Mouse (Mus musculus): Measurements from ENCODE around the gene Ifitm10.
A peak's percentile ranks its signal among the peaks of the same experiment; 100 is the strongest.

The Ifitm10 gene

DNA sequence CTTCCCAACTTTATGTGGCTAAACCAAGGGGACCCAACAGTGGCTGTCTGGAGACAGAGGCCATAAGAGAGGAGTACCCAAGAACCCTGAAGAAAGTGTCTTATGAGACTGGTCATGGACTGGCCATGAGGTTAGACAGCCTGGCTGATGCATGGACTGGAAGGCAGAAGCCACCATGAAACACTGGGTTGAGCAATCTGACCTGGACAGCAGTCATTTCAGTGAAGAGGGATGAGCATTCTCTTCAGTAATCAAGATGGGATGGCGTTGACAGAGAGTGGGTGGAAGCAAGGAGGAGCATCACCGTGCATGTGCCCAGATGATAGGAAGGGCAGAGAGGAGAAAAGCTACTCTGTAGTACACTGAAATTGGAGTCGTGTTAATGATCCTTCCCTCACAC is 17.6 kb upstream of the Ifitm10 start:
- DNase-seq (ENCODE audit: low spot score) = no peak

DNA sequence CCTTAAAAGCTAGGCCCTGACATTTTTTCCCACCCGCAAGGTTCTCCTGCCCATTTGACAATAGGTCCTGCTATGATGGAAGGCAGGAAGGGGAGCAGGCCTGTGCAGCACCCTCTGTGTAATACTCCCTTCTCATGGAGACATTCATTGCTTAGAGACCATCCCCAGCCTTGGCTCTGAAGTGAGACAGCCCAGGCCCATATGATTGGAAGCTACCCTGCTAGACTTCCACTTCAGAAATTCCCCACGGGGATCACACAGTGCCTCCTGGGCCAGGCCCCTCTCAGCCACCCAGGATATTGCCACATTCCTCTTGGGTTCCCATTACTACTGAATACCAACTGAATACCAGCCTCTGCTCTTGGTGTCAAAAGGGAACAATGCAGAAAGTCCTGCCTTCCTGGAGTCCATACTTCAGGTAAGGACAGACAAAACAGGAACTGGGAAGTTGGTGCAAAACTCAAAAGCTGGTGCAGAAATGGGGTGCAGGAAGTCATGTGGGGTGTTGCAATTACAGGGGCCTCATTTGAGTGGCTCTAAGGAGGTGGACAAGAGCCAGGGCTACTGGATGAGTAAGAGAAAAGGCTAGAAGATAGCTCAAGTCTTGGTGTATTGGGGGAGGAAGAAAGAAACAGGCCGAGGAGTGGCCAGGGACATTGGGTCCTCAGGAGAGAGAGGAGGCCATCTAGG is 16.6 kb upstream of the Ifitm10 start:
- DNase-seq (ENCODE audit: low spot score) = no peak

DNA sequence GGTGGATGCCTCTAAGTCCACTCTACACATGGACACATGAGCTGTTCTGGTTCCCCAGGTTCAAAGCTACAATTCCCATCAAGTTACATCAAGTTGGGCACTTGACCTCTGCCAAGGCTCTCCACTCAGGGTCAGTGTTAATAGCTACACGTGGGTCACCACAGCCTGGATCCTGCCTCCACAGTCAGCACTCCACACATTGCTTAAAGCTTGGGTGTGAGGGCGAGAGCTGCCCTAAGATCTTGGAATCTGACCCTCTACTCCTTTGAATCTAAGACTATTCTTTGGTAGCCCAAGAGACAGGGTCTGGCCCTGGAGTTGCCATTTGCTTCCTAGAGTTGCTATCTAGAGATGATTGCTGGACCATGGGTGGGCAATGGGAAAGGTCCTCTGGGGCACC is 15.2 kb upstream of the Ifitm10 start:
- DNase-seq (ENCODE audit: low spot score) = no peak

DNA sequence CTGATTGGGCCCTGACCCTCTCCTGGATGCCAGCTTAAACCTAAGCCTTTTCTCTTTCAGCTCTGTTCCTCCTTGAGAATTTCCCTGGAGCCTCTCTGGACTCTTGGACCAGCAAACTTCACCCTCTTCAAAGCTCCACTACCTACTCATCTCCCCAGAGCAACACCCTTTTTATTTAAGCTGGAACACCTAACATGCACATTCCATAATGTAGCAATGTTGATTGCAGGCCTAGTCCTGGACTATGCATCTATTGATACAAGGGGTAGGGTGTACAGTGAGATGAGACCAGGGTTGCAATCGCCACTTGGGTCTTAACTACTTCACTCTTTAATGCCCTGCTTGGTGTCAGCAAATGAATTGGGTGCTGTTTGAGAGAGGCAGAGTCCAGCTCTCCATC is 14.6 kb upstream of the Ifitm10 start:
- no peak for DNase-seq (ENCODE audit: low spot score)

DNA sequence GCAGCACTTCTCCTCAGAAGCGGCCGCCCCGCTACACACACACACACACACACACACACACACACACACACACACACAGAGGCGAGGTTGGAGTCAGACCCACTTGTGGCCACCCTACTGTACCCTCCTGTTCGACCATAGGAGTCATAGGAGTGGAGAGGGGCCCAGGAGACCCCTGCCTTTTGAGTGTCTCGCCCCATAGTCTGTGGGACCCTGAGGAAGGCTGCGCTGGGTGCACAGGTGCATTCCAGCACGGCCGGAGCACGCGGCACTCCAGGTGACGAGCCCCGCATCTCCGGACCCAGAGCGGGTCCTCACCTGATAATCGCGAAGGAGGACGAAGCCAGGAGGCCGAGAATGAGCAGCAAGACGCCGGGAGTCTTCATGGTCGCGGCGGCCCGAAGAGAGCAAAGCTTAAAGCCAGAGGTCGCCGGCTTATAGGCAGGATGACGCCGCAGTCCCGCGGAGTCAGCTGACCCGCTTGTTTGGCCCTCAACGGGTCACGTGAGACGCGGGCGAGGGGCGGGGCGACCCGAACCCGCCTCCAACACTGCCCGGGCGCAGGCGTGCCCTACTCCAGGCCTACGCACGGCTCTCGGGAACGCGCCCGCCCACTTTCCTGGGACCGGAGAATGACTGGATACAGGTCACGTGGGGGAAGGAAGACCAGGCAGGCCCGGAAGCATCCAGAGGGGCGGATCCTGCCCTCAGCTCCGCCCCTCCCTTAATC is 14.0 kb upstream of the Ifitm10 start, which contains the start of gene Ctsd:
Ctsd (minus strand) TSS at position 620 of the 730 bp plus-strand sequence.
- DNase-seq (ENCODE audit: low spot score) = peak; percentile 96

DNA sequence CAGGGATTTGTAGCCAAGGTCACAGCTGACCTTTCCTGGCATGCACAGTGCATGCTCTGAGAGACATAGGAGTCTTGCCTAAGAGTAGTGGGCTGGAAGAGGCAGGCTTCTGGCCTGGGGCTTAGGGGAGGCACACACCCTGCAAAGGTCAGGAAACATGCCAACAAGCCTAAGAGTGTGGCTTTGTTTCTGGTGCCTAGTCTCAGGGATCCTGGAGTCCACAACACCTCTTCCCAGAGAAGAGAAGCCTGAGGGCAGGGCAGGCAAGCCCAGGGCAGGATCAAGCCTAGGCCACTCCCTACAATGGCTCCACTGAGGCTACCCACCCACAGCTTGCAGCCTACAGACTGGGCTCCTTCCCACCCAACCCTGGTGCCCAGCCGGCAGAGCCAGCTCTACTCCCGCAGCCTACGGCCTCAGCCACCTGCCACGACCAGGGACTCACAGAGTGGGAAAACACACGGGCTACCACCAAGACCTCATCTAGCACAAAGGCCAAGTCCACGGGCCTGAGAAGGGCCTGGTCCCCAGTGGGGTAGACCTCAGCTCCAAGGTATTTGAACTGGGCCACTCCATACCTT is 13.2 kb upstream of the Ifitm10 start:
- DNase-seq (ENCODE audit: low spot score) = peak; percentile 44

DNA sequence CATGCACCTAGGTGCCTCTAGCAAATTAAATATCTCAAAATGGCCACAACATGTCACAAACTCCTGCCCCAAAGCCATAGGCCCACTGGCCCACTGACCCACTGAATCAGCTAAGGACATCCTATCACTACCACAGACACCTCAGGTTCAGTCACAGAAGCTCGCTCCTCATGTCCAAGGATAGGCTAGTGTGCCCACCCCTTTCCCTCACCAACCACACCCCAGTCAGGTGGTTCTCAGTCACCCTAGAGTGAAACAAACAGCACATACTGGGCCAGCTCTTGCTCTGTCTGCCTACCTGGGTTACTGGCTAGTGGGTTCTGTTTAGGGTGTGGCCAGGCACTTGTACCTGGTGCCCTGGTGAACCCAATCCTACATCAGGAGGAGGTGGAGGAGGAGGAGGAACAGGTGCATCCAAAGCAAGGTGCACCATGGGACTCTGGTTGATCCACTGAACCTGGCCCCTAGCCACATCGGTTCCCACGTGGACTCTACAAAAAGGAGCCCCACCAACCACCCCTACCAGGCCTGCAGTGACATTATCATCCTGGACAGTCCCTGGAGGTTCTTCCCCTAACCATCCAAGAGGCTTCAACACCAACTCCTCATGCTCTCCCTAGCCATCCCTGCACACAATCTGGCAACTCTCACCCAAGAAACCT is 12.3 kb upstream of the Ifitm10 start:
- no peak for DNase-seq (ENCODE audit: low spot score)

DNA sequence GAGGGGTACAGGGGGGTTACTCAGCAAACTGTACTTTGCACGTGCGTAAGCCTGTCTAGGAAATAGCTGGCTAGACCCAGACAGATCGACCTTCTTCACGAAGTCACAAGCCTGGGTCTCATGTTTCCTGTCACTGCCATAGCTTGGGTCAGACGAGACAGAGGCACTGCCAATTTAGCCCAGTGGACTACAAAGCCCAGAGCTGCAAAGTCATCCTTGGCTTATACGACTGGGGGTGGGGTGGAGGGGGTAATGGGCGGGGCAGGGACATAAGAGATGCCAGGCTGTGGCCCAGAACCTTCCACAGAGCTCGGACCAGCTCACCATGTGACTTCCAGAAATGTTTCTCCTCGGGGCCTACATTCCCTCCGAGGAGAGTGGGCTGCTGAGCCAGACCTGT is 10.8 kb upstream of the Ifitm10 start:
- DNase-seq (ENCODE audit: low spot score) = no peak

DNA sequence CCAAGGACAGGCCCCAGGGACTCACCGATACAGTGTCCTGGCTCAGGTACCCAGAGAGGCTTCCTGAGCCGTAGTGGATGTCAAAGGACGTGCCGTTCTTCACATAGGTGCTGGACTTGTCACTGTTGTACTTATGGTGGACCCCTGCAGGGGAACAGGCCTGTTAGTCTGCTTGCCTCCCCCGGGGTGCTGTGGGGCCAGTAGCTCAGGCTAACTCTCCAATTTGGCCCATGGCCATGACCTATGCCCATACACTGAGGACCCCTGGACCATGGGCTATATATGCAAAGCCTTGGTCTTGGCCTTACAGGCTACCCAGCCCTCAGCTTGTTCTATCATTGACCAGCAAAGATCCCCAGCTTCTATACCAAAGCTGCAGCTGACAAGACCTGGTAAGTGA is 9.0 kb upstream of the Ifitm10 start, which contains the start of gene Gm49369:
Gm49369 (minus strand) TSS at position 101 of the 400 bp plus-strand sequence.
- DNase-seq (ENCODE audit: low spot score) = no peak

DNA sequence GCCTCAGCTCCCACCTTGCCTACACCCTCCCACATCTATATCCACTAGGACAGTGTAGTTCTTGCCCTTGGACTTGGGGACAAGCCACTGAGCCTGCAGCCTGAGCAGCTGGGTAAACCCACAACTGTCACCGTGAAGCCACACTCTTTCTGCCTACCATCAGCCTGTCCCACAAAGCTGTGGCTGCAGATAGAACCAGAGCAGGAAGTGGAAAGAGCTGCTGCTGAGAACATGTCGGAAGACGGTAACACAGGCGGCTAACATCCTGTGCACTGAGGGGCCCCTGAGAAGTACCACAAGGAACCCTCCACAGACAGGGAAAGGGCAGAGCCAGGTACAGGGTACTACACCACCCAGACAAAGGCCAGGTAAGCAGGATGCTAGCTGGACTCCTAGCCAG is 7.6 kb upstream of the Ifitm10 start:
- no peak for DNase-seq (ENCODE audit: low spot score)

DNA sequence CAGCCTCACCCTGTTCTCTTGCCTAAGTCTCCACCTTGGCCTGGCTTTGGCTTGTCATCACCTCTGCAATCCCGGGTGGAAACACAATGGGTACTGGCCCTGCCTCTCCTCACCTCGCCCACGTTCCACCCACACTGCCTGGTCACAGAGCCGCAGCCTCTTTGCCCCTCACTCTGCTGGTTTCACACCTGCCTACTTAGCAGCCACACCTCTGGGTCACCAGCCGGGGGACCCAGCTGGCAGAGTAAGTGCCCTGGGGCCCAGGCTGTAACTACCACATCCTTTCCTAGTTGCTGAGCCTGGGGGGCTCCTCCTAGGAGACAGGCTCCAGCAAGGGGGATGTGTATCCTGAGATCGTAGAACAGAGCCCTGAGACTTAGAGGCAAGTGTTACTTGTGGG is 5.6 kb upstream of the Ifitm10 start:
- no peak for DNase-seq (ENCODE audit: low spot score)

DNA sequence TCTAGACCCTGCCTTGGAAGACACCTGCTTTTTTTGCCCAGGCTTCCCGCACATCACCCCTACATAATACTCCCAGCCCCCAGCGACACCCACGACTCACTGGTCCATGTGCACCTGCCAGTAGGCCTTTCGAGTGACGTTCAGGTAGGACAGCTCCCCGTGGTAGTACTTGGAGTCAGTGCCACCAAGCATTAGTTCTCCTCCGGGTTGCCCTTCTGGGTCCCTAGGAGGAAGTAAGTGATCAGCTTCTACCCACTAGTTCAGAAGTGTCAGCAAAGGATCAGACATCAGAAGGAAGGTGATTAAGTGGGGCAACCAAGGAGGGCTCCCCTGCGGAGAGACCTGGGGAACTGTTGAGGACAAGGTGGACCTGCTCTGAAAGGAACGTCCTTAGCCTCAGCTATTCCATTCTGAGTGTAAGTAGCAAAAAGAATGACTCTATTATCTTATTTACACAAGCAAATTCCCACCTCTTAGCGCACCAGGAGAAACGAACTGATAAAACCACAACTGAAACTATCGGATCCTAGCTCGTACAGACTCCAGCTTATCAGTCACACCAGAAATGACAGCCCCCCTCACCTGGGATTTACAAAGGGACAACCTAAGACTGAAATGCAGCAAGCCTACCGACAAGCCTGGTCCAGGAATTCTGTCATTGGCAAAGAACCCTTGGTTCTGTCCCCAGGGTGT is 3.8 kb upstream of the Ifitm10 start:
- no peak for DNase-seq (ENCODE audit: low spot score)

DNA sequence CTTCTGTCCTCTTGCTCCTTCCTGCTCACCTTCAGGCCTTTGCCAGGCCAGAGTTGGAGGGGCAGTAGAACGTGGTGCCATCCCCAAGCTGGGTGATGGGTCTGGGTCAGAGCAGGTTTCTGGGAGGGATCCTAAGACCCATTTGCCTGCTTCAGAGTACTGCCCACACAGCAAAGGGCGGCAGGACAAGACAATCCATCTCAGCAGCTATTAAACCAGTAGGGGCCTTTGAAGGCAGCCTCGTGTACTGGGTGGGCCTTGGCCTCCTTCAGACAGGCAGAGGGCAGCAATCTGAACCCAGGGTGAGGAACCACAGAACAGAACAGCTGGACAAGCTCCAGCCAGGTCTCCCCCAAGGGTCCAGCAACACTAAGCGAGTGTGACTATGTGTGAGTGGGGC is 2.5 kb upstream of the Ifitm10 start:
- no peak for DNase-seq (ENCODE audit: low spot score)

DNA sequence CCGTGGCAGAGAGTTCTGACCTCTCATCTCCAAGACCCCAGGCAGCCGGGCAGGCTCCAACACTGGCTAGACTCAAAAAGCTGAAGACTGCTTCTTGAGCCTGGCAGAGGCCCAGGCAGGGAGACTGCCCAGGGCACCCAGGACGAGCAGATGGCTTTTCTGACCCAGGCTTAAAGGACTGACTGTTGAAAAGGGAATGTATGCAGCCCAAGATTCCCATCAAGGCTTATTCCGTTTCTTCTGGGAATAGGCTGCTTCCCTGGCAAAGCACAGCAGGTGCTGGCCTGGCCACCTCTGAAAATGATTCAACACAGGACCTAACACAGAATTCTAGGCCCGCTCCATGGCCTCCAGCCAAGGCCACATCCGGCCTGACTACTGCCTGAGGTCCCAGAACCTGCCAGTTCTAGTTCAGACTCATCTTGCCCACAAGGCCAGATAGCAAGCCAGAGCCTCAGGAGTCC is 1.7 kb upstream of the Ifitm10 start:
- peak; percentile 51 for DNase-seq (ENCODE audit: low spot score)

DNA sequence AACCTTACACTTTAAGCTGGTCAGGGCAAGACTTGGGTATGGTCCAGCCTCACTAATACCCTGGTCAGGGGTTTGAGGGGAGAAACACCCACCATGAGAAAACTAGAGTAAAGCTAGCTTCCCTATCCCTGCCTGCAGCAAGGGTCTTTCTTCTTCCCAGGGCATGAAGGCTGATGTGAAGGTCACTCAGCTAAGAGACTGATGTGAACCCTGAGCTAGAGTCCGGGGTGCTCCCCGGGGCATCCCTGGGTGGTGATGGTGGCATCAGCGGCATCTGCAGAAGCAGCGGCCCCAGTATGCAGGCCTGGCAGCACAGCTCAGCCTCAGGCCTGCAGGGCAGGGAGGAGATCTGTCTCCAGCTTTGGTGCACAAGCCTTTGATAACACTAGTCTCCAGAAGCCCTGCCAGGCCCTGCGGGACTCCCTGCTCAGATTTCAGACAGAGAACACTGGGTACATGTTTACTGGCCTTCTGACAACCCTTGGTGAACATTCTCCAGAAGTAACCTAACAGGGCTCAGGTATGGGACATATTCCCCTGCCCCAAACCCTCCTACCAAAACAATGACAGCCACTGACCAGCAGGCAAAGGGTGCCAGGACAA is 961 bp upstream of the Ifitm10 start:
- DNase-seq (ENCODE audit: low spot score) = no peak

DNA sequence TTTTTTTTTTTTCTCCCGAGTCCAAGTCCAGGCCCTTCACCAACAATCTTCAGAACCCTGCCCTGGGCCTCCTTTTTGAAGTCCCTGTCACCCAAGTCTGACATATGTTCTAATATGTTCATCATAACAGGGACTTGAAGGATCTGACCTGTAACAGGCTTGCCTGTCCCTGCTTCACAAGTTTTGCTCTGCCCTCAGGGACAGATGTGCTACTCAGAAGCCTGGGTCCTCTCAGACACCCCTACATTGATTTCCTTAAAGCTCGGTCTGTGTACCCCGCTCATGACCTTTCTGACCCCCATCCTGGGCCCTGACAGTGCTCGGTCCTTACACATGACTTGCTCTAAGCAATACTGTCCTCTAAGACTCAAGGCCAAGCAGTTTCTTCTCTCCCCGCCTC is 514 bp downstream of the Ifitm10 start:
- DNase-seq (ENCODE audit: low spot score) = no peak

DNA sequence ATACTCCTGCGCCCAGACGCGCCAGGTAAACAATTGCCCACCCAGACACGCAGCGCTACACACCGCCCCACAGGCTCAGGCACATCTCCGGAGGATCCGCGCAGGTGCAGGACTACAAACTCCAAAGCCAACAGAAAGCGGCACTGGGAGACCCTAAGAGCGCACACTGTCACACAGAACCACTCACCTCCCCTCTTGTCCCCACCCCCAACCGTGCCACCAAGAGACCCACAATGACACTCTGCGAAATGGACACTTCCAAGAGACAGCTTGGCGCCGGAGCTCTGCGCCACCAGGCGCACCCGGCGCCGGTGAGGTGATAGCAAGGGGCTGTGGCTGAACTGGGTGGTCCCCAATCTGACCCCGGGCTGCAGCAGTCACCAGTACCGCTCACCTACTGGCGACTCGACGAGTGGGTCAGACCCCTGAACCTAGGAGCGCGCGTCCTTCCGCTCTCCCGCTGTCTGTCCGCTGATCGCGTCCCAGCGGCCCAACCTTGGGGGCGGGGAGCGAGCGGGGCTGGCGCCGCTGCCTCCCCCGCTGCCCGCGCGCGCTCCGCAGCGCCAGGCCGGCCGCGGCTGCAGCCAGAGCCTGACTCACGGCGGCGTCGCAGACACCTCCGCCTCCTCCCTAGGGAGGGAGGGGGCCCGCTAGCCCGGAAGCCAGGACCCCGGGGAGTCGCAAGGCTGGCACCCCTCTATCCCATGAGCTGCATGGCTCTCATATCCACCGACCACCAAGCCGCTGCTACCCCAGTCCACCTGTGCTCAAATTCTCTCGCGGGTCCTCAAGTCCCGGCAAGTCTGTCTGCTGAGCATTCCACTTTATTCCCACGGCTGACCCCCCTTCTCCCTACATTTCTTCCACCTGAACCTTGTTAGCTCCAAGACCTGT is 1.5 kb downstream of the Ifitm10 start:
- no peak for DNase-seq (ENCODE audit: low spot score)

DNA sequence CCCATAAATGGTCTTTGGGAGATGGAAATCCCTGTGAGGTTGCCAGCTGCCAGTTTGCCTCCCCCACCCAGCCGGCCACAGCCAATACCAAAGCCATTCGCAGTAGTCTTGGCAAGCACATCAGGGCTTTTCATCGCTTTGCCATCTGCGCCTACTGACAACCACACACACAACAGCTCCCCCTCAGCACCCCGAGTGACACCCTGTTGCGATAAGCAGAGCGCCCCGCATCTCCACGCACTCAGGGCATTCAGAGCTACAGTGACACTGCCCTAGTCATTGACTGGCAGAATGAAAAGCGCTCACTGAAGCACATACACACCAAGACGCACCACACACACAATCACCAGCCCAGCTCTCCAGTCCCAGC is 2.2 kb downstream of the Ifitm10 start:
- DNase-seq (ENCODE audit: low spot score) = no peak

DNA sequence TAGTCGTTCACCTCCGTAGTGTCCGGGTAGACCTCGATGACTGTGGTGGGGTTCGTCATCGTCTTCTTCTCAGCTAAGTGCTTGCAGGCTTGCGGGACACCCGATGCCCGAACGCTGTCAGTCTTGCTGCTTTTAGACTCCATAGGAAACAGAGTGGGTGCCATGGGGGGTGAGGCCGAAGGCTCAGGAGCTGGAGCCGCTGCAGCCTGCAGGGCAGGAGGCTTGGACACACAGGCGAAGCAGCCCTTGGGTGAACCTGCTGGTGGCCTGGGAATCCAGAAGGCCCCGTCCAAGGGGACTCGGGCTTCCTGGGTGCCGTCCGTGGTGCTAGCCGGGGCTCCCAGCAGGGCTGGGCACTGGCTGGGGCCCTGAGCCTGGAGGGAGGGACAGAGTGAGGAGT is 2.6 kb downstream of the Ifitm10 start:
- DNase-seq (ENCODE audit: low spot score) = no peak

DNA sequence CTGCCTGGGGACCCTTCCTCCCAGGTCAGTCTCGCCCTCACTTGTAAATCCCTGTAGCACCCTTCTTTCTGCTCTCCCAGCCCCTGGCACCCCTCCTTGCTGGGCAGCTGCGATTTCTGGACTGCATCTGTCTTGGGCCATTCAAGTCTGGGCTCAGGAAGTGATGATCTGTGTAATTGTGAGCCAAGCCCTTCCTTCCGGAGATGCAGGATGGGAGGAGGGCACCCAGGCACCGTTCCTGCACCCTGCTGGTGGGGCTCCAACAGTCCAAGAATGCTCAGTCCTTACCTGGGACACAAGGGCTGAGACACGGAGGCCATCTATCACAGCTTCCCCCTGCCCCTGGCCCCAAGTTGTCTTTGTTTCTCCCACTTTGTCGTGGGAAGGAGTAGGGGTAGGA is 3.7 kb downstream of the Ifitm10 start:
- no peak for DNase-seq (ENCODE audit: low spot score)

DNA sequence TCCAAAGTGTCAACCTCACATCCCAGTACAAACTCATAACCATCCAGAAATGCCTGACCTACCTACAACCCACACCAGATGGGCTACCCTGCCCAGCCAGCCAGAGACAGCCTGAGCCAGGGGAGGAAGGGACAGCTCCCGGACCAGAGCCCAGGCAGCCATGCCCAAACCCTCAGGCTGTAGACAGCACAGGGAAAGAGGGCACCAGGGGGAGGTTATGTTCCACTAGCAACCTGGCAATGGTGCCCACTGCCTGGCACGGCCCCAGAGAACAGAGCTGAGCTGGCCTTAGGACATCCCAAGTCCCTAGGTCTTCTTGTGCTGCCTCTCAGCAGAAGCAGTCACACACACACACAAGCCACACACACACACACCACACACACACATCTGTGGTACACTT is 4.7 kb downstream of the Ifitm10 start:
- no peak for DNase-seq (ENCODE audit: low spot score)
